15 mouse cellular contexts compared by ENCODE assay signal in genomic region chr9:75645405-75645804, GRCm38 (mm10). TPM values are rescaled to one million over a fixed set of nuclear protein-coding genes. Genes with fewer than 3 reads are reported as not detected.
A peak's percentile ranks its signal among the peaks of the same experiment; 100 is the strongest.
DNase-seq lines count a peak whose midpoint lies in the region; TF ChIP-seq lines count a peak whose summit lies in the region.
"Had no signal": no experiment of that assay in that cellular context is flagged by ENCODE, and none has a peak within 500 bp of the region (broad histone marks: within the 10 kb centered on the region; RNA-seq: fewer than 3 reads in every experiment).

No protein-coding gene starts in this region.

- TF ChIP-seq POLR2A in cerebellum, adult 2 months (IDR thresholded peaks at IDR 0.05; ENCODE audit: borderline replicate concordance, insufficient read depth, low read length), result no peak

- no peak overlapping the region for H3K27ac ChIP-seq in cerebellum, adult 2 months (ENCODE audit: insufficient read depth, low read length)
- H3K27ac ChIP-seq: forebrain, embryonic 10.5 days; hindbrain, embryonic 12.5 days; limb, embryonic 13.5 days had no signal

- no peaks in the 10 kb centered on the region for H3K4me1 ChIP-seq in cerebellum, adult 2 months (ENCODE audit: control insufficient read depth, insufficient read depth, low read length)
- H3K4me1 ChIP-seq: hindbrain, embryonic 12.5 days; limb, embryonic 13.5 days had no signal

- DNase-seq in A20 (ENCODE audit: low read depth, low spot score), result peak; percentile 35
- DNase-seq in CD4-positive, CD25-positive, alpha-beta regulatory T cell, adult 2 months (ENCODE audit: low read depth, low spot score), result peak; percentile 55
- DNase-seq in induced T-regulatory cell, adult 2 months (ENCODE audit: low read depth), result peak; percentile 69
- peak; percentile 25 to 52 for DNase-seq in thymus, adult 18-20 months
- no peak for DNase-seq in cerebellum, adult 2 months
- no peak for DNase-seq in spleen, postnatal 36 days (ENCODE audit: low spot score in 2 of 2)
- no peak for DNase-seq in right cerebral cortex, postnatal 14 days
- DNase-seq: cerebellum, adult 11 months; kidney, postnatal 25 days; lung, postnatal 4 days; right cerebral cortex, postnatal 25 days had no signal

- H3K4me3 ChIP-seq in cerebellum, adult 2 months (replicated peaks; ENCODE audit: insufficient read depth, low read depth, low read length), result no peak overlapping the region
- H3K4me3 ChIP-seq: forebrain, embryonic 10.5 days; hindbrain, embryonic 12.5 days; limb, embryonic 13.5 days had no signal

- H3K27me3 ChIP-seq in cerebellum, adult 2 months (ENCODE audit: control insufficient read depth, insufficient read depth, low read length), result no peaks in the 10 kb centered on the region
- H3K27me3 ChIP-seq: hindbrain, embryonic 12.5 days; limb, embryonic 13.5 days had no signal

- TF ChIP-seq CTCF in cerebellum, adult 2 months (IDR thresholded peaks at IDR 0.05; ENCODE audit: borderline replicate concordance, insufficient read depth, low read depth, low read length), result no peak

- 80% methylated on average over 3 of the region's 3 CpGs for WGBS in cerebellum, adult 2 months

RNA-seq across cellular contexts. Expression of gene Lysmd2, which starts 19.9 kb away (rescaled TPM):
- 115 and 120 TPM in 2 replicates for polyA plus RNA-seq in cerebellum, adult 2 months (2012; rRNA removed)
- polyA plus RNA-seq: G1E had no signal

RNA-seq across cellular contexts. Expression of gene Tmod2, which starts 34.3 kb away (rescaled TPM):
- 86.2 and 86.7 TPM in 2 replicates for polyA plus RNA-seq in cerebellum, adult 2 months (2012; rRNA removed)
- polyA plus RNA-seq: G1E had no signal

RNA-seq across cellular contexts. Expression of gene Scg3, which starts 38.5 kb away (rescaled TPM):
- polyA plus RNA-seq in cerebellum, adult 2 months (2012; rRNA removed), result 237 and 254 TPM in 2 replicates
- polyA plus RNA-seq: G1E had no signal

Comparison
In these comparisons a context has a peak if more than half of its experiments do, and no peak if none do; other contexts are left out.
1. DNase-seq: peak in A20 (single experiment), CD4-positive, CD25-positive, alpha-beta regulatory T cell, adult 2 months (single experiment), induced T-regulatory cell, adult 2 months (single experiment) and thymus, adult 18-20 months (2 of 2); none in cerebellum, adult 2 months (0 of 2), spleen, postnatal 36 days (0 of 2) and right cerebral cortex, postnatal 14 days (single experiment).